ENCODE assay signal across 23 mouse cellular contexts in the genomic region with DNA sequence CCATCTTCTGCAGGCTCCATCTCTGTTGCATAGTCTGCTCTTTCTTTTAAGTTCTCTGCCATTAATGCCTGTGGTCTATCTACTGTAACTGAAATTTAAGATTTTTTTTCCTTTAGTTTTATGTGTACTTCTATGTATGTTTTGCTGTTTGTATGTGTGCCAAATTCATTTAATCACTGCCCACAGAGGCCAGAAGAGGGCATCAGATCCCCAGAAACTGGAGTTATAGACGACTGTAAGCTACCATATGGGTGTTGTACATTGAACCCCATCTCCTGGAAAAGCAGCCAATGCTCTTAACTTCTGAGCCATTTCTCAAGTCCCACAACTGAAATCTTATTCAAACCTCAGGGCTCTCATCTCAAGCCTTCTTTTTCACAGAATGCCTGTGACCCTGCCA. TPM values are rescaled to one million over a fixed set of nuclear protein-coding genes. Genes with fewer than 3 reads are reported as not detected.
A peak's percentile ranks its signal among the peaks of the same experiment; 100 is the strongest.
DNase-seq lines count a peak whose midpoint lies in the region; ATAC-seq and TF ChIP-seq lines count a peak whose summit lies in the region.
"Had no signal": no experiment of that assay in that cellular context is flagged by ENCODE, and none has a peak within 500 bp of the region (broad histone marks: within the 10 kb centered on the region; RNA-seq: fewer than 3 reads in every experiment).

No protein-coding gene starts in this region.

- no peaks in the 10 kb centered on the region for H3K4me1 ChIP-seq in heart, postnatal 0 days (ENCODE audit: control insufficient read depth, insufficient read depth)
- no peaks in the 10 kb centered on the region for H3K4me1 ChIP-seq in lung, postnatal 0 days (ENCODE audit: insufficient read depth, low read depth, low read length)
- peaks cover 5 to 6% of the 10 kb centered on the region in 2 experiments; a peak in 3 of 4 replicates for H3K4me1 ChIP-seq in MEL (ENCODE audit: control insufficient read depth in 1 of 2, insufficient read depth in 2 of 2, low read length in 2 of 2)
- H3K4me1 ChIP-seq in limb, embryonic 10.5 days, result no peaks in the 10 kb centered on the region
- H3K4me1 ChIP-seq: embryonic facial prominence, embryonic 13.5 days had no signal

- 0 out of 2 replicates have a peak, but pooled peaks cover 5% of the 10 kb centered on the region for H3K27me3 ChIP-seq in heart, postnatal 0 days (ENCODE audit: control insufficient read depth, insufficient read depth, low read length)
- H3K27me3 ChIP-seq in lung, postnatal 0 days (replicated peaks; ENCODE audit: insufficient read depth, low read length), result no peaks in the 10 kb centered on the region
- H3K27me3 ChIP-seq in MEL (ENCODE audit: control insufficient read depth in 1 of 2, insufficient read depth in 2 of 2, low read length in 2 of 2), result peaks cover 0 to 3% of the 10 kb centered on the region in 2 experiments; a peak in 2 of 4 replicates
- no peaks in the 10 kb centered on the region for H3K27me3 ChIP-seq in limb, embryonic 10.5 days (ENCODE audit: low read depth, poor library complexity, severe bottlenecking)
- H3K27me3 ChIP-seq: embryonic facial prominence, embryonic 13.5 days; limb, embryonic 12.5 days had no signal

- H3K4me2 ChIP-seq in heart, postnatal 0 days (ENCODE audit: low read depth, low read length), result no peak overlapping the region
- H3K4me2 ChIP-seq in lung, postnatal 0 days (replicated peaks; ENCODE audit: low read depth, low read length), result no peak overlapping the region
- H3K4me2 ChIP-seq: embryonic facial prominence, embryonic 13.5 days; hindbrain, embryonic 14.5 days; limb, embryonic 12.5 days had no signal

- H3K79me2 ChIP-seq in MEL (ENCODE audit: control insufficient read depth, insufficient read depth, low read length, poor library complexity), result no peaks in the 10 kb centered on the region

- DNase-seq in heart, postnatal 0 days (ENCODE audit: low spot score), result no peak
- no peak for DNase-seq in heart, adult 8-10 months (ENCODE audit: low spot score)
- no peak for DNase-seq in lung, postnatal 0 days (ENCODE audit: low spot score)
- DNase-seq in lung, postnatal 14 days, result no peak
- DNase-seq in MEL (ENCODE audit: low read depth, low spot score), result peak; percentile 58
- no peak for DNase-seq in natural killer cell, adult 2 months (ENCODE audit: low spot score in 2 of 2)
- no peak for DNase-seq in limb, embryonic 10.5 days (ENCODE audit: low spot score)
- DNase-seq: cerebellum, adult 11 months; cerebellum, postnatal 36 days; lung, adult 18-20 months; right cerebral cortex, adult 18-20 months; spleen, adult 18-20 months had no signal

- no peak overlapping the region for H3K27ac ChIP-seq in heart, postnatal 0 days (ENCODE audit: low read depth)
- H3K27ac ChIP-seq in lung, postnatal 0 days (ENCODE audit: low read length), result no peak overlapping the region
- no peak overlapping the region for H3K27ac ChIP-seq in MEL (ENCODE audit: control insufficient read depth, low read depth, low read length)
- no peak overlapping the region for H3K27ac ChIP-seq in limb, embryonic 10.5 days
- H3K27ac ChIP-seq: embryonic facial prominence, embryonic 13.5 days; hindbrain, embryonic 14.5 days; limb, embryonic 12.5 days had no signal

- TF ChIP-seq RAD21 in MEL (IDR thresholded peaks at IDR 0.05; ENCODE audit: low read depth, low read length), result peak; percentile 53

- WGBS in heart, postnatal 0 days, result 29% methylated on average over 1 of the region's 1 CpGs
- 26% methylated on average over 1 of the region's 1 CpGs for WGBS in lung, postnatal 0 days
- 30% methylated on average over 1 of the region's 1 CpGs for WGBS in limb, embryonic 10.5 days

- TF ChIP-seq POLR2A in MEL (IDR thresholded peaks at IDR 0.05; ENCODE audit: control insufficient read depth in 1 of 2, insufficient read depth in 1 of 2, low read depth in 1 of 2, low read length in 2 of 2, poor library complexity in 1 of 2), result no peak

- no peak overlapping the region for H3K9ac ChIP-seq in heart, postnatal 0 days (replicated peaks; ENCODE audit: low read depth, low read length)
- H3K9ac ChIP-seq in lung, postnatal 0 days (replicated peaks; ENCODE audit: low read depth), result no peak overlapping the region
- H3K9ac ChIP-seq in MEL (ENCODE audit: control insufficient read depth, low read depth, low read length, poor library complexity, severe bottlenecking), result peak overlapping the region; percentile 50; the same call in 1 of the 2 replicates
- H3K9ac ChIP-seq: embryonic facial prominence, embryonic 13.5 days; hindbrain, embryonic 14.5 days; limb, embryonic 12.5 days had no signal

- peak; percentile 52 for TF ChIP-seq CTCF in heart, postnatal 0 days (IDR thresholded peaks at IDR 0.05; ENCODE audit: low read depth)
- peak; percentile 45 for TF ChIP-seq CTCF in lung, postnatal 0 days (IDR thresholded peaks at IDR 0.05)
- peak in 2 of 3 experiments; percentile 22 to 59; a peak in 2 of 6 replicates for TF ChIP-seq CTCF in MEL (IDR thresholded peaks at IDR 0.05 in 2 of 3, conservative IDR thresholded peaks at IDR 0.05 in 1 of 3; ENCODE audit: control insufficient read depth in 1 of 3, insufficient read depth in 1 of 3, low read depth in 2 of 3, low read length in 3 of 3, poor library complexity in 1 of 3, severe bottlenecking in 1 of 3)

- no peaks in the 10 kb centered on the region for H3K36me3 ChIP-seq in heart, postnatal 0 days (replicated peaks; ENCODE audit: control insufficient read depth, insufficient read depth, low read length)
- no peaks in the 10 kb centered on the region for H3K36me3 ChIP-seq in lung, postnatal 0 days (ENCODE audit: insufficient read depth, low read length)
- H3K36me3 ChIP-seq in MEL (ENCODE audit: control insufficient read depth in 1 of 2, insufficient read depth in 2 of 2, low read length in 2 of 2), result no peaks in the 10 kb centered on the region; a peak in 1 of 4 replicates
- no peaks in the 10 kb centered on the region for H3K36me3 ChIP-seq in limb, embryonic 10.5 days
- H3K36me3 ChIP-seq: embryonic facial prominence, embryonic 13.5 days; limb, embryonic 12.5 days had no signal

- no peaks in the 10 kb centered on the region for H3K9me3 ChIP-seq in heart, postnatal 0 days (replicated peaks; ENCODE audit: control insufficient read depth, low read length)
- no peaks in the 10 kb centered on the region for H3K9me3 ChIP-seq in lung, postnatal 0 days (ENCODE audit: low read length)
- no peaks in the 10 kb centered on the region for H3K9me3 ChIP-seq in MEL (replicated peaks; ENCODE audit: insufficient read depth, low read length)
- no peaks in the 10 kb centered on the region for H3K9me3 ChIP-seq in limb, embryonic 10.5 days (replicated peaks)

- no peak for ATAC-seq in heart, postnatal 0 days (ENCODE audit: insufficient read depth, low read depth)
- ATAC-seq in lung, postnatal 0 days, result no peak
- ATAC-seq in megakaryocyte progenitor cell, adult 5-6 weeks (replicated peaks; ENCODE audit: poor library complexity), result peak; percentile 73

- no peak overlapping the region for H3K4me3 ChIP-seq in heart, postnatal 0 days (ENCODE audit: low read depth, low read length)
- no peak overlapping the region for H3K4me3 ChIP-seq in lung, postnatal 0 days (ENCODE audit: low read depth, low read length)
- H3K4me3 ChIP-seq in MEL (ENCODE audit: control insufficient read depth in 1 of 2, insufficient read depth in 1 of 2, low read depth in 2 of 2, low read length in 2 of 2), result peak overlapping the region; percentile 42 to 64; a peak in 3 of 4 replicates
- H3K4me3 ChIP-seq in limb, embryonic 10.5 days, result no peak overlapping the region
- H3K4me3 ChIP-seq: embryonic facial prominence, embryonic 13.5 days; limb, embryonic 12.5 days had no signal

- TF ChIP-seq EP300 in heart, postnatal 0 days (IDR thresholded peaks at IDR 0.05; ENCODE audit: low read depth), result no peak
- TF ChIP-seq EP300 in lung, postnatal 0 days (IDR thresholded peaks at IDR 0.05), result no peak
- no peak for TF ChIP-seq EP300 in MEL (IDR thresholded peaks at IDR 0.05; ENCODE audit: low read depth in 1 of 2, low read length in 2 of 2)

RNA-seq across cellular contexts. Expression of gene Fkbp6, which starts 3.4 kb away (rescaled TPM):
- total RNA-seq in heart, postnatal 0 days (2014; rRNA removed; ENCODE audit: low replicate concordance), result not detected in 2 replicates
- polyA plus RNA-seq in heart, postnatal 0 days (2015; fragmentation: Nextera tagmentation; extraction: Ambion mirVana), result not detected in 2 replicates
- under 1 TPM in 3 of 4 experiments, not detected in 1; 0.24 to 0.94 (median 0.90) TPM for total RNA-seq in heart, adult 8-10 months (2022)
- polyA plus RNA-seq in lung, postnatal 0 days (2015; fragmentation: Nextera tagmentation; extraction: Ambion mirVana), result not detected in 2 replicates
- 0.19 TPM in 1 of 2 replicates, not detected in the other for total RNA-seq in MEL (2012; rRNA removed)
- polyA plus RNA-seq in MEL (2012; ENCODE audit: insufficient read depth in 1 of 2, insufficient read length in 2 of 2, low read depth in 1 of 2, low replicate concordance in 2 of 2, missing spikeins in 1 of 2), result under 1 TPM in 1 of 2 experiments, not detected in 1; 0.10 TPM
- total RNA-seq in megakaryocyte progenitor cell, adult 5-6 weeks (2015), result not detected in 2 replicates
- 0.25 TPM in 1 of 2 replicates, not detected in the other for total RNA-seq in megakaryocyte progenitor cell, adult 5-6 weeks (2017)
- not detected in 2 replicates for polyA plus RNA-seq in limb, embryonic 10.5 days (2016; fragmentation: Nextera tagmentation; extraction: Ambion mirVana)
- total RNA-seq: megakaryocyte, adult 5-6 weeks; neutrophil, adult 5-6 weeks had no signal
- polyA plus RNA-seq: embryonic facial prominence, embryonic 13.5 days; heart, embryonic 16.5 days; large intestine, adult 2 months; urinary bladder, adult 2 months had no signal

RNA-seq across cellular contexts. Expression of gene Trim50, which starts 6.7 kb away (rescaled TPM):
- not detected in 2 replicates for total RNA-seq in heart, postnatal 0 days (2014; rRNA removed; ENCODE audit: low replicate concordance)
- not detected in 2 replicates for polyA plus RNA-seq in heart, postnatal 0 days (2015; fragmentation: Nextera tagmentation; extraction: Ambion mirVana)
- total RNA-seq in heart, adult 8-10 months (2022), result under 1 TPM in 1 of 4 experiments, not detected in 3; 0.28 TPM
- not detected in 2 replicates for polyA plus RNA-seq in lung, postnatal 0 days (2015; fragmentation: Nextera tagmentation; extraction: Ambion mirVana)
- not detected in 2 replicates for total RNA-seq in MEL (2012; rRNA removed)
- not detected for polyA plus RNA-seq in MEL (2012; ENCODE audit: insufficient read depth in 1 of 2, insufficient read length in 2 of 2, low read depth in 1 of 2, low replicate concordance in 2 of 2, missing spikeins in 1 of 2)
- not detected in 2 replicates for total RNA-seq in megakaryocyte progenitor cell, adult 5-6 weeks (2015)
- total RNA-seq in megakaryocyte progenitor cell, adult 5-6 weeks (2017), result not detected in 2 replicates
- not detected in 2 replicates for polyA plus RNA-seq in limb, embryonic 10.5 days (2016; fragmentation: Nextera tagmentation; extraction: Ambion mirVana)
- total RNA-seq: gastrocnemius, postnatal 4 days; megakaryocyte, adult 5-6 weeks; neutrophil, adult 5-6 weeks had no signal
- polyA plus RNA-seq: frontal cortex, adult 2 months; heart, embryonic 16.5 days; hindbrain, embryonic 14.5 days; large intestine, adult 2 months; limb, embryonic 12.5 days; urinary bladder, adult 2 months had no signal

RNA-seq across cellular contexts. Expression of gene Nsun5, which starts 23.3 kb away (rescaled TPM):
- 8.7 and 19.3 TPM in 2 replicates for total RNA-seq in heart, postnatal 0 days (2014; rRNA removed; ENCODE audit: low replicate concordance)
- polyA plus RNA-seq in heart, postnatal 0 days (2015; fragmentation: Nextera tagmentation; extraction: Ambion mirVana), result 11.4 and 13.1 TPM in 2 replicates
- 10 to 100 TPM; 11.4 to 15.1 (median 13.3) TPM for total RNA-seq in heart, adult 8-10 months (2022)
- 13.5 and 13.6 TPM in 2 replicates for polyA plus RNA-seq in lung, postnatal 0 days (2015; fragmentation: Nextera tagmentation; extraction: Ambion mirVana)
- 70.8 and 90.0 TPM in 2 replicates for total RNA-seq in MEL (2012; rRNA removed)
- 100 to 1,000 TPM in 1 of 2 experiments, 10 to 100 TPM in 1; 97.5 to 178 TPM for polyA plus RNA-seq in MEL (2012; ENCODE audit: insufficient read depth in 1 of 2, insufficient read length in 2 of 2, low read depth in 1 of 2, low replicate concordance in 2 of 2, missing spikeins in 1 of 2)
- total RNA-seq in megakaryocyte progenitor cell, adult 5-6 weeks (2015), result 15.8 and 18.2 TPM in 2 replicates
- total RNA-seq in megakaryocyte progenitor cell, adult 5-6 weeks (2017), result 22.0 and 24.3 TPM in 2 replicates
- polyA plus RNA-seq in limb, embryonic 10.5 days (2016; fragmentation: Nextera tagmentation; extraction: Ambion mirVana), result 53.2 and 58.5 TPM in 2 replicates

RNA-seq across cellular contexts. Expression of gene Pom121, which starts 47.9 kb away (rescaled TPM):
- 8.4 and 10.3 TPM in 2 replicates for total RNA-seq in heart, postnatal 0 days (2014; rRNA removed; ENCODE audit: low replicate concordance)
- 3.6 and 4.4 TPM in 2 replicates for polyA plus RNA-seq in heart, postnatal 0 days (2015; fragmentation: Nextera tagmentation; extraction: Ambion mirVana)
- 10 to 100 TPM in 3 of 4 experiments, 1 to 10 TPM in 1; 9.4 to 11.7 (median 10.8) TPM for total RNA-seq in heart, adult 8-10 months (2022)
- polyA plus RNA-seq in lung, postnatal 0 days (2015; fragmentation: Nextera tagmentation; extraction: Ambion mirVana), result 3.9 and 4.7 TPM in 2 replicates
- total RNA-seq in MEL (2012; rRNA removed), result 10.2 and 12.4 TPM in 2 replicates
- 10 to 100 TPM; 51.8 to 81.1 TPM for polyA plus RNA-seq in MEL (2012; ENCODE audit: insufficient read depth in 1 of 2, insufficient read length in 2 of 2, low read depth in 1 of 2, low replicate concordance in 2 of 2, missing spikeins in 1 of 2)
- 59.8 and 60.9 TPM in 2 replicates for total RNA-seq in megakaryocyte progenitor cell, adult 5-6 weeks (2015)
- 7.0 and 7.9 TPM in 2 replicates for total RNA-seq in megakaryocyte progenitor cell, adult 5-6 weeks (2017)
- polyA plus RNA-seq in limb, embryonic 10.5 days (2016; fragmentation: Nextera tagmentation; extraction: Ambion mirVana), result 23.0 and 23.4 TPM in 2 replicates

Comparison
In these comparisons a context has a peak if more than half of its experiments do, and no peak if none do; other contexts are left out.
1. H3K4me3 ChIP-seq: peak in MEL (2 of 2); none in heart, postnatal 0 days (single experiment), lung, postnatal 0 days (single experiment) and limb, embryonic 10.5 days (single experiment).
2. Peak in every context shown above with its lines, with median percentiles within 50 percentile points of each other: CTCF ChIP-seq.